ENCODE assay signal across 7 mouse cellular contexts in the genomic region with DNA sequence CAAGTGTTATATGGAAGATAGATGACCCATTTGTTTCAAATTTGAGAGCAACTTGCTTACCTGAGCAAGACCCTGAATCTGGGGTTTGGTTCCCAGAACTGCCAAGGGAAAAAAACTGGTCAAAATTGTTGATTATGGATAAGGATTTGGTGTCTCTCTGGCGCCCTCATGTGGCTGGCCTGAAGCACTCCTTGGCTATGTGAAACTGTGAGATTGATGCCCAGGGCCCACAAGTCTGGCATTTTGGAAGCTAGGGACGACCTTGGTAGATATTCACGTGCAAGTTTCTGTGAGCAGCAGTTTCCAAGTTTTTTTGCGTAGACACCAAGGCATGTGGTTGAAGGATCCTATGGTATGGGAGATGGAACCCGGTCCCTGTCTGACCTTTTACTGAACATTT. TPM values are rescaled to one million over a fixed set of nuclear protein-coding genes. Genes with fewer than 3 reads are reported as not detected.
DNase-seq lines count a peak whose midpoint lies in the region; ATAC-seq lines count a peak whose summit lies in the region.

No protein-coding gene starts in this region.

- no peak overlapping the region for H3K27ac ChIP-seq in forebrain, embryonic 14.5 days (ENCODE audit: low read depth, low read length)

- peak; percentile 38; the same call in 1 of the 2 replicates for ATAC-seq in cerebellum, adult (ENCODE audit: insufficient number of reproducible peaks, low FRiP score, low TSS enrichment)
- peak; percentile 33; the same call in 1 of the 2 replicates for ATAC-seq in forebrain, embryonic 14.5 days
- ATAC-seq in hematopoietic stem cell, adult 5-6 weeks (replicated peaks in 1 of 2; ENCODE audit: insufficient read depth in 1 of 2, low FRiP score in 2 of 2, low TSS enrichment in 1 of 2, low read depth in 1 of 2, poor library complexity in 2 of 2, severe bottlenecking in 2 of 2) = peak; percentile 55 to 57

- DNase-seq in Muller cell, postnatal 12 days (ENCODE audit: inconsistent ontology term) = peak; percentile 62
- peak; percentile 92 for DNase-seq in forebrain, embryonic 14.5 days (ENCODE audit: low spot score)
- peak; percentile 73 to 80 for DNase-seq in layer of hippocampus, postnatal 14 days (ENCODE audit: low spot score in 2 of 2)
- DNase-seq in lung, postnatal 25 days (ENCODE audit: low spot score) = peak; percentile 69
- DNase-seq in right cerebral cortex, adult 2 months (ENCODE audit: low spot score in 2 of 2) = peak; percentile 73 to 76

- no peak overlapping the region for H3K9ac ChIP-seq in forebrain, embryonic 14.5 days (ENCODE audit: low read length)

- no peak overlapping the region for H3K4me3 ChIP-seq in forebrain, embryonic 14.5 days (ENCODE audit: low read depth, low read length)

- H3K36me3 ChIP-seq in forebrain, embryonic 14.5 days (ENCODE audit: control insufficient read depth, insufficient read depth, low read length) = no peaks in the 10 kb centered on the region

- 8% methylated on average over 5 of the region's 5 CpGs for WGBS in forebrain, embryonic 14.5 days

- no peaks in the 10 kb centered on the region for H3K27me3 ChIP-seq in forebrain, embryonic 14.5 days (replicated peaks; ENCODE audit: control insufficient read depth, insufficient read depth, low read length)

- H3K9me3 ChIP-seq in forebrain, embryonic 14.5 days (replicated peaks; ENCODE audit: control insufficient read depth, low read length) = no peaks in the 10 kb centered on the region

- H3K4me2 ChIP-seq in forebrain, embryonic 14.5 days (ENCODE audit: low read length) = no peak overlapping the region

- peaks cover 4% of the 10 kb centered on the region for H3K4me1 ChIP-seq in forebrain, embryonic 14.5 days (ENCODE audit: control insufficient read depth, insufficient read depth, low read length)

RNA-seq across cellular contexts. Expression of a gene that starts 6.2 kb away (rescaled TPM):
- polyA plus RNA-seq in forebrain, embryonic 14.5 days (2014; fragmentation: Nextera tagmentation; extraction: Ambion mirVana) = 4.3 and 7.1 TPM in 2 replicates
- total RNA-seq in hematopoietic stem cell, adult 5-6 weeks (2017) = 427 and 875 TPM in 2 replicates
- 100 to 1,000 TPM; 253 to 315 TPM for total RNA-seq in layer of hippocampus, postnatal 14 days (2021)

RNA-seq across cellular contexts. Expression of a gene that starts 9.1 kb away (rescaled TPM):
- polyA plus RNA-seq in forebrain, embryonic 14.5 days (2014; fragmentation: Nextera tagmentation; extraction: Ambion mirVana) = 1.9 and 4.4 TPM in 2 replicates
- 1,050 and 1,435 TPM in 2 replicates for total RNA-seq in hematopoietic stem cell, adult 5-6 weeks (2017)
- 10 to 100 TPM; 23.4 to 33.5 TPM for total RNA-seq in layer of hippocampus, postnatal 14 days (2021)

RNA-seq across cellular contexts. Expression of a gene that starts 10.6 kb away (rescaled TPM):
- 2.2 and 5.3 TPM in 2 replicates for polyA plus RNA-seq in forebrain, embryonic 14.5 days (2014; fragmentation: Nextera tagmentation; extraction: Ambion mirVana)
- total RNA-seq in hematopoietic stem cell, adult 5-6 weeks (2017) = 35.1 and 72.3 TPM in 2 replicates
- 10 to 100 TPM in 1 of 2 experiments, 1 to 10 TPM in 1; 3.7 to 12.5 TPM for total RNA-seq in layer of hippocampus, postnatal 14 days (2021)

RNA-seq across cellular contexts. Expression of a gene that starts 18.5 kb away (rescaled TPM):
- 0.30 and 0.32 TPM in 2 replicates for polyA plus RNA-seq in forebrain, embryonic 14.5 days (2014; fragmentation: Nextera tagmentation; extraction: Ambion mirVana)
- 47.7 and 59.1 TPM in 2 replicates for total RNA-seq in hematopoietic stem cell, adult 5-6 weeks (2017)
- 1 to 10 TPM; 1.2 to 1.9 TPM for total RNA-seq in layer of hippocampus, postnatal 14 days (2021)

RNA-seq across cellular contexts. Expression of a gene that starts 19.2 kb away (rescaled TPM):
- polyA plus RNA-seq in forebrain, embryonic 14.5 days (2014; fragmentation: Nextera tagmentation; extraction: Ambion mirVana) = 0.62 and 0.89 TPM in 2 replicates
- 45.4 and 80.4 TPM in 2 replicates for total RNA-seq in hematopoietic stem cell, adult 5-6 weeks (2017)
- 10 to 100 TPM; 19.7 to 24.2 TPM for total RNA-seq in layer of hippocampus, postnatal 14 days (2021)

Comparison
In these comparisons a context has a peak if more than half of its experiments do, and no peak if none do; other contexts are left out.
1. RNA of a gene that starts 9.1 kb away (total RNA-seq): 1,050 to 1,435 TPM in hematopoietic stem cell, adult 5-6 weeks; 23.4 to 33.5 TPM in layer of hippocampus, postnatal 14 days; every median in the first group is over 10 times any median in the second.
2. Peak in every context shown above with its lines, with median percentiles within 50 percentile points of each other: DNase-seq and ATAC-seq.